Mouse (Mus musculus) gastrocnemius, adult 8-10 months (tissue): ENCODE data around the gene Gpn2. TPM values are rescaled to one million over a fixed set of nuclear protein-coding genes. Genes with fewer than 3 reads are reported as not detected.

Experiments used
- DNase-seq, 2 experiments: peaks; one replicate each; pipeline ENCODE4 v3.0.0; 2022; ENCODE audit warnings: low spot score in 2 of 2
- microRNA-seq: library from miRNA; unstranded; fragments of <30 nt; microRNA quantifications from one replicate; pipeline ENCODE4 v1.2.0, GENCODE M21; 2022
- total RNA-seq, 4 experiments: library from RNA; stranded (reverse); gene quantifications; 2 replicates each; pipeline ENCODE4 v1.2.4; 2022

Gene Gpn2
- total RNA-seq, 4 experiments from 2014 or later: 4.8 to 6.8 (median 5.7) TPM

GRCm38 (mm10) chr4:133622161-133622695 is 38.1 kb downstream of the Gpn2 start:
- no peak for DNase-seq

GRCm38 (mm10) chr4:133624830-133625229 is 40.7 kb downstream of the Gpn2 start:
- no peak for DNase-seq

- DNase-seq: no peak
Measured at GRCm38 (mm10) chr4:133625621-133626071, 41.5 kb downstream of the Gpn2 start.

GRCm38 (mm10) chr4:133626221-133626620 is 42.1 kb downstream of the Gpn2 start:
- DNase-seq: no peak

GRCm38 (mm10) chr4:133626621-133627020 is 42.5 kb downstream of the Gpn2 start:
- DNase-seq: no peak

- no peak for DNase-seq
Measured at GRCm38 (mm10) chr4:133627039-133627438, 42.9 kb downstream of the Gpn2 start.

GRCm38 (mm10) chr4:133628517-133628916 is 44.4 kb downstream of the Gpn2 start:
- DNase-seq: no peak

GRCm38 (mm10) chr4:133629191-133629590 is 45.0 kb downstream of the Gpn2 start:
- DNase-seq: no peak

- DNase-seq: no peak
Measured at GRCm38 (mm10) chr4:133630326-133630920, 46.3 kb downstream of the Gpn2 start.

- DNase-seq: no peak
Measured at GRCm38 (mm10) chr4:133631071-133631768, 47.1 kb downstream of the Gpn2 start.

- no peak for DNase-seq
Measured at GRCm38 (mm10) chr4:133631769-133632411, 47.7 kb downstream of the Gpn2 start.

- DNase-seq: no peak
Measured at GRCm38 (mm10) chr4:133632483-133633327, 48.5 kb downstream of the Gpn2 start.

GRCm38 (mm10) chr4:133633332-133634042 is 49.3 kb downstream of the Gpn2 start:
- peak; percentile 84 to 85 for DNase-seq

- DNase-seq: no peak
Measured at GRCm38 (mm10) chr4:133634043-133634410, 49.9 kb downstream of the Gpn2 start.

Small RNA genes lying within 50 kb of the gene (microRNA-seq; reads per million reads assigned to microRNA genes)
- not detected for gene Gm23158

Other genes with a start within 250 kb of the Gpn2 start
- 100 to 1,000 TPM in 2 of 4 experiments, 10 to 100 TPM in 2; 85.4 to 104 (median 95.3) TPM for gene Wdtc1, start 230.9 kb upstream of the Gpn2 start, total RNA-seq
- gene Slc9a1, start 214.7 kb upstream of the Gpn2 start, total RNA-seq: 1 to 10 TPM; 6.9 to 9.8 (median 8.4) TPM
- under 1 TPM; 0.41 to 0.87 (median 0.69) TPM for gene Tent5b, start 104.2 kb upstream of the Gpn2 start, total RNA-seq
- gene Trnp1, start 85.8 kb upstream of the Gpn2 start, total RNA-seq: 1 to 10 TPM in 1 of 4 experiments, under 1 TPM in 3; 0.41 to 1.4 (median 0.81) TPM
- gene Kdf1, start 65.4 kb upstream of the Gpn2 start, total RNA-seq: not detected
- 10 to 100 TPM; 43.8 to 51.1 (median 47.0) TPM for gene Nudc, start 38.4 kb upstream of the Gpn2 start, total RNA-seq
- under 1 TPM in 1 of 4 experiments, not detected in 3; 0.34 TPM for gene Nr0b2, start 31.0 kb upstream of the Gpn2 start, total RNA-seq
- 1 to 10 TPM; 3.0 to 3.8 (median 3.4) TPM for gene Gpatch3, start 9.6 kb upstream of the Gpn2 start, total RNA-seq
- gene Sfn, start 17.8 kb downstream of the Gpn2 start, total RNA-seq: 1 to 10 TPM in 1 of 4 experiments, under 1 TPM in 3; 0.51 to 1.3 (median 0.79) TPM
- 10 to 100 TPM; 25.7 to 48.0 (median 33.2) TPM for gene Zdhhc18, start 65.8 kb downstream of the Gpn2 start, total RNA-seq
- gene Pigv, start 88.3 kb downstream of the Gpn2 start, total RNA-seq: 10 to 100 TPM; 12.3 to 16.0 (median 12.5) TPM
- gene Arid1a, start 172.4 kb downstream of the Gpn2 start, total RNA-seq: 10 to 100 TPM; 23.3 to 27.5 (median 26.0) TPM